Mouse (Mus musculus) forebrain, embryonic 11.5 days (tissue): ENCODE measurements at regions not wholly inside any gene's neighbourhood (a gene's known extent, or its start where the extent isn't known, plus 50 kb on each side); places are given as distances from the start of the nearest gene placed in this dataset.

Source experiments
- ATAC-seq: fragments of 200-750 bp; cut with Nextera tagmentation; replicated peaks from 2 replicates; pipeline ENCODE4 v1.8.0; 2017; ENCODE audit warnings: moderate TSS enrichment; ENCODE audit not compliant: low FRiP score
- DNase-seq: peaks from one replicate; pipeline ENCODE4 v3.0.0-alpha.2; 2017; ENCODE audit warnings: low spot score
- H3K27ac ChIP-seq: fragments of 300-500 bp; sonication (generic); 2 replicates; pipeline ENCODE4 v1.5.1; 2014; ENCODE audit warnings: low read depth, low read length
- H3K27me3 ChIP-seq: fragments of 300-500 bp; sonication (generic); 2 replicates; pipeline ENCODE4 v1.6.1; 2014; ENCODE audit warnings: mild to moderate bottlenecking, low read length, mixed read lengths; ENCODE audit not compliant: control insufficient read depth, insufficient read depth
- H3K36me3 ChIP-seq: fragments of 300-500 bp; sonication (generic); 2 replicates; pipeline ENCODE4 v1.6.1; 2014; ENCODE audit warnings: mild to moderate bottlenecking, low read length, moderate library complexity, mixed read lengths; ENCODE audit not compliant: control insufficient read depth, insufficient read depth
- H3K4me1 ChIP-seq: fragments of 300-500 bp; sonication (generic); replicated peaks from 2 replicates; pipeline ENCODE4 v1.6.1; 2014; ENCODE audit warnings: low read length, mixed read lengths; ENCODE audit not compliant: control insufficient read depth, insufficient read depth
- H3K4me2 ChIP-seq: fragments of 300-500 bp; sonication (generic); 2 replicates; pipeline ENCODE4 v1.6.1; 2014; ENCODE audit warnings: low read depth, mild to moderate bottlenecking, low read length, moderate library complexity, mixed read lengths; ENCODE audit not compliant: severe bottlenecking
- H3K4me3 ChIP-seq: fragments of 300-500 bp; sonication (generic); 2 replicates; pipeline ENCODE4 v1.5.1; 2014; ENCODE audit warnings: low read depth, low read length
- H3K9ac ChIP-seq: fragments of 300-500 bp; sonication (generic); 2 replicates; pipeline ENCODE4 v1.6.1; 2014; ENCODE audit warnings: low read length
- H3K9me3 ChIP-seq: fragments of 300-500 bp; sonication (generic); 2 replicates; pipeline ENCODE4 v1.6.1; 2016; ENCODE audit warnings: low read length, mixed read lengths; ENCODE audit not compliant: control insufficient read depth
- WGBS: fragments of 180-500 bp; shearing (Covaris S2); extraction: QIAGEN DNeasy Blood & Tissue Kit; methylation state at CpG from one replicate; pipeline ENCODE4 v1.1.7; 2014; 5-methylcytosine and 5-hydroxymethylcytosine counted together

GRCm38 (mm10) chr9:92097806-92098205 lies 94.9 kb upstream of the Plscr5 start:
- ATAC-seq (no peak), DNase-seq (no peak)
- H3K4me2 ChIP-seq: no peak overlapping the region
- H3K27ac ChIP-seq: no peak overlapping the region
- H3K4me3 ChIP-seq: no peak overlapping the region
- H3K9ac ChIP-seq: no peak overlapping the region
- no peaks in the 10 kb centered on the region for H3K4me1 ChIP-seq
- no peaks in the 10 kb centered on the region for H3K36me3 ChIP-seq
- H3K27me3 ChIP-seq: no peaks in the 10 kb centered on the region
- no peaks in the 10 kb centered on the region for H3K9me3 ChIP-seq
- 89% methylated on average over 2 of the region's 2 CpGs for WGBS

- no peaks in the 10 kb centered on the region for H3K36me3 ChIP-seq
- DNase-seq (no peak), ATAC-seq (no peak)
- H3K9ac ChIP-seq: no peak overlapping the region
- no peak overlapping the region for H3K4me2 ChIP-seq
- H3K4me1 ChIP-seq: 0 out of 2 replicates have a peak, but pooled peaks cover 2% of the 10 kb centered on the region
- no peaks in the 10 kb centered on the region for H3K27me3 ChIP-seq
- WGBS: 90% methylated on average over 3 of the region's 3 CpGs
- no peak overlapping the region for H3K27ac ChIP-seq
- H3K9me3 ChIP-seq: no peaks in the 10 kb centered on the region
- no peak overlapping the region for H3K4me3 ChIP-seq
These were observed 63.2 kb upstream of the Plscr5 start for GRCm38 (mm10) chr9:92129504-92129903.

GRCm38 (mm10) chr9:92130445-92130844 lies 62.3 kb upstream of the Plscr5 start:
- Histone ChIP-seq H3K9me3 (no peaks in the 10 kb centered on the region), H3K4me2 (no peak overlapping the region), H3K36me3 (no peaks in the 10 kb centered on the region), H3K27me3 (no peaks in the 10 kb centered on the region), H3K9ac (no peak overlapping the region), H3K4me1 (0 out of 2 replicates have a peak, but pooled peaks cover 2% of the 10 kb centered on the region), H3K4me3 (no peak overlapping the region), H3K27ac (no peak overlapping the region)
- ATAC-seq: no peak
- WGBS: 60% methylated on average over 1 of the region's 1 CpGs
- DNase-seq: no peak

GRCm38 (mm10) chr9:92132440-92132839 lies 60.3 kb upstream of the Plscr5 start:
- 20% methylated on average over 9 of the region's 9 CpGs for WGBS
- Histone ChIP-seq H3K4me3 (no peak overlapping the region), H3K4me2 (no peak overlapping the region), H3K27me3 (no peaks in the 10 kb centered on the region), H3K27ac (no peak overlapping the region), H3K9ac (no peak overlapping the region), H3K4me1 (0 out of 2 replicates have a peak, but pooled peaks cover 2% of the 10 kb centered on the region), H3K36me3 (no peaks in the 10 kb centered on the region), H3K9me3 (no peaks in the 10 kb centered on the region)
- peak; percentile 77 for ATAC-seq
- peak; percentile 55 for DNase-seq

- Histone ChIP-seq H3K27me3 (no peaks in the 10 kb centered on the region), H3K4me3 (no peak overlapping the region), H3K9me3 (no peaks in the 10 kb centered on the region), H3K4me2 (no peak overlapping the region), H3K4me1 (no peaks in the 10 kb centered on the region), H3K27ac (no peak overlapping the region), H3K36me3 (no peaks in the 10 kb centered on the region), H3K9ac (no peak overlapping the region)
- ATAC-seq: no peak
- DNase-seq: no peak
- WGBS: 83% methylated on average over 4 of the region's 4 CpGs
These were observed 50.8 kb upstream of the Plscr5 start for GRCm38 (mm10) chr9:92141924-92142323.
